Mouse (Mus musculus) layer of hippocampus, postnatal 14 days (tissue): ENCODE data around the gene Adamts12. TPM values are rescaled to one million over a fixed set of nuclear protein-coding genes. Genes with fewer than 3 reads are reported as not detected.

Experiments used
- DNase-seq, 2 experiments: peaks; one replicate each; pipeline ENCODE4 v3.0.0; 2021 to 2022; ENCODE audit warnings: low spot score in 2 of 2, mixed read lengths in 1 of 2
- long read RNA-seq, 2 experiments: library from polyadenylated mRNA; stranded (forward); transcript quantifications; one replicate each; pipeline ENCODE4 v2.0.0; 2021
- total RNA-seq, 2 experiments: library from RNA; stranded (reverse); gene quantifications; 2 replicates each; pipeline ENCODE4 v1.2.3; 2021

The Adamts12 gene
- 1 to 10 TPM; 2.5 to 3.0 TPM for total RNA-seq
- long read RNA-seq, experiment 1, result 0 reads
- long read RNA-seq, experiment 2, partial matches to known transcripts, result 0 of 1 reads
- long read RNA-seq, experiment 2, other reads (novel, unspliced or antisense), result 1 of 1 reads

- DNase-seq, result no peak
These were observed at the start of gene Adamts12 for GRCm38 (mm10) chr15:11064558-11065411. Adamts12 (plus strand) TSS chr15:11064790.

GRCm38 (mm10) chr15:11014931-11015330, 49.7 kb upstream of the Adamts12 start:
- DNase-seq, result no peak

GRCm38 (mm10) chr15:11026801-11027561, 37.6 kb upstream of the Adamts12 start:
- DNase-seq, result no peak

GRCm38 (mm10) chr15:11030188-11030587, 34.4 kb upstream of the Adamts12 start:
- DNase-seq, result no peak

GRCm38 (mm10) chr15:11035947-11036474, 28.6 kb upstream of the Adamts12 start:
- no peak for DNase-seq

- DNase-seq, result no peak
These were observed 27.8 kb upstream of the Adamts12 start for GRCm38 (mm10) chr15:11036535-11037375.

- DNase-seq, result no peak
These were observed 27.3 kb upstream of the Adamts12 start for GRCm38 (mm10) chr15:11037376-11037695.

GRCm38 (mm10) chr15:11037711-11038110, 26.9 kb upstream of the Adamts12 start, which contains the start of gene Rxfp3:
Rxfp3 (minus strand) TSS chr15:11037991.
- no peak for DNase-seq

GRCm38 (mm10) chr15:11038476-11038875, 26.1 kb upstream of the Adamts12 start:
- DNase-seq, result peak; percentile 34 to 56

GRCm38 (mm10) chr15:11040067-11040466, 24.5 kb upstream of the Adamts12 start:
- no peak for DNase-seq

GRCm38 (mm10) chr15:11041229-11041628, 23.4 kb upstream of the Adamts12 start:
- DNase-seq, result no peak

GRCm38 (mm10) chr15:11042828-11043227, 21.8 kb upstream of the Adamts12 start:
- no peak for DNase-seq

- DNase-seq, result no peak
These were observed 10.7 kb upstream of the Adamts12 start for GRCm38 (mm10) chr15:11053678-11054439.

- no peak for DNase-seq
These were observed 10.0 kb upstream of the Adamts12 start for GRCm38 (mm10) chr15:11054440-11055080.

GRCm38 (mm10) chr15:11062903-11063302, 1.7 kb upstream of the Adamts12 start:
- no peak for DNase-seq

GRCm38 (mm10) chr15:11064160-11064557, 431 bp upstream of the Adamts12 start:
- no peak for DNase-seq

GRCm38 (mm10) chr15:11065528-11066171, 1.1 kb downstream of the Adamts12 start:
- DNase-seq, result no peak

GRCm38 (mm10) chr15:11066299-11066698, 1.7 kb downstream of the Adamts12 start:
- DNase-seq, result no peak

- no peak for DNase-seq
These were observed 3.3 kb downstream of the Adamts12 start for GRCm38 (mm10) chr15:11067891-11068290.
